Mouse (Mus musculus) intestine, embryonic 14.5 days (tissue): Measurements from ENCODE around the gene Tcp11. TPM values are rescaled to one million over a fixed set of nuclear protein-coding genes. Genes with fewer than 3 reads are reported as not detected.

Experiments
- ATAC-seq: fragments of 200-750 bp; cut with Nextera tagmentation; replicated peaks from 2 replicates; pipeline ENCODE4 v1.8.0; 2017; ENCODE audit warnings: low read depth, moderate number of reproducible peaks, moderate TSS enrichment, moderate library complexity; ENCODE audit not compliant: low FRiP score, low TSS enrichment
- DNase-seq: peaks from one replicate; pipeline ENCODE4 v3.0.0-alpha.2; 2018; ENCODE audit warnings: low spot score
- H3K27ac ChIP-seq: fragments of 300-500 bp; sonication (generic); 2 replicates; pipeline ENCODE4 v1.5.1; 2014; ENCODE audit warnings: low read depth, mild to moderate bottlenecking, control low read depth
- H3K27me3 ChIP-seq: fragments of 300-500 bp; sonication (generic); replicated peaks from 2 replicates; pipeline ENCODE4 v1.6.1; 2014; ENCODE audit warnings: low read length, control low read depth; ENCODE audit not compliant: control insufficient read depth, insufficient read depth
- H3K36me3 ChIP-seq: fragments of 300-500 bp; sonication (generic); 2 replicates; pipeline ENCODE4 v1.6.1; 2014; ENCODE audit warnings: low read length, control low read depth; ENCODE audit not compliant: control insufficient read depth, insufficient read depth
- H3K4me1 ChIP-seq: fragments of 300-500 bp; sonication (generic); replicated peaks from 2 replicates; pipeline ENCODE4 v1.6.1; 2014; ENCODE audit warnings: low read length, control low read depth, mixed read lengths; ENCODE audit not compliant: control insufficient read depth, insufficient read depth
- H3K4me2 ChIP-seq: fragments of 300-500 bp; sonication (generic); 2 replicates; pipeline ENCODE4 v1.6.1; 2014; ENCODE audit warnings: low read length
- H3K4me3 ChIP-seq: fragments of 300-500 bp; sonication (generic); 2 replicates; pipeline ENCODE4 v1.5.1; 2014; ENCODE audit warnings: low read depth, low read length, control low read depth, mixed read lengths
- H3K9ac ChIP-seq: fragments of 300-500 bp; sonication (generic); 2 replicates; pipeline ENCODE4 v1.6.1; 2014; ENCODE audit warnings: mild to moderate bottlenecking, low read length
- H3K9me3 ChIP-seq: fragments of 300-500 bp; sonication (generic); 2 replicates; pipeline ENCODE4 v1.6.1; 2016; ENCODE audit warnings: low read length, control low read depth; ENCODE audit not compliant: control insufficient read depth
- WGBS: fragments of 180-500 bp; shearing (Covaris S2); extraction: QIAGEN DNeasy Blood & Tissue Kit; methylation state at CpG from one replicate; pipeline ENCODE4 v1.1.7; 2014; 5-methylcytosine and 5-hydroxymethylcytosine counted together
- polyA plus RNA-seq: library from polyadenylated mRNA; unstranded; fragments of >200 nt; fragmentation: Nextera tagmentation; extraction: Ambion mirVana; gene quantifications from 2 replicates; pipeline ENCODE4 v1.2.1, GENCODE M21; 2014

Tcp11 gene
- polyA plus RNA-seq: 0.73 and 1.4 TPM in 2 replicates

DNA sequence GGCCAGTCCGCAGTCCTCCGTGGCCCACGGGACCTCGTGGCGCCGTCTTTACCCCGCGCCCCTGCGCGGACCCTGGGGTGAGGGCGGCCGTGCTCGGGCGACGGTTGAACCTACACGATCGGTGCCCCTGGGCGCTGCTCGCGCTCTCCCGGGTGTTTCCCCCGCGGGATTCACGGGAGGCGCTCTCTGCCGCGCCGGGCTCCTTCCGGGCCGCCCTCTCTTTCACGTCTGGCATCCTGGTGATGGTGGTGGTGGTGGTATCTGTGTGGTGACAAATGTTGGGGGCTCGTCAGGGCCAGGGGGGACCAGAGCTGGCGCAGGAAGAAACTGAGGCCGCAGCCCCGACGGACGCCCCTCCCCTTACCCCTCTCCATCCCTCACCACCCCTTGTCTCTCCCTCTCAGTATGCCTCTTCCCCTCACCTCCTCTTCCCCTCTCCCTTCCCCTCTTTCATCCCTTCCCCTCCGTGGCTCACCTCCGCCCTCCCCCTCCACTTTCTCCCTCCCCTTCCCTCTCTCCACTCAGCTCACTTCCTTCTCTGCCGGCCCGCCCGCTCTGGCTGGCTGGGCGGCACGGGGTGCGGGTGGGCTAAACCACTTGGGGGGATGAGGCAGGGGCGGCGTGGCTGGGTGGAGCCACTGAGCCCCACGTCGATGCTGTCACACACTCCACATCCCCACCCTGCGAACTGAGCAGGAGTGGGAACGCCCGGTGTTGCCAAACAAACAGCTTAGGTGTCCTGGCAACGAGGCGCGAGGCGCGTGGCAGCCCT is at the start of gene Tcp11:
Tcp11 (minus strand) TSS at position 595 of the 772 bp plus-strand sequence.
- Histone ChIP-seq H3K9me3 (no peaks in the 10 kb centered on the region), H3K4me3 (peak within 1 kb of the TSS; percentile 52), H3K4me2 (peak within 1 kb of the TSS; percentile 97), H3K36me3 (no peaks in the 10 kb centered on the region), H3K9ac (peak within 1 kb of the TSS; percentile 49), H3K27ac (no peak within 1 kb of the TSS), H3K4me1 (peaks cover 7% of the 10 kb centered on the region; the same call in 1 of the 2 replicates), H3K27me3 (no peaks in the 10 kb centered on the region)
- WGBS: 1% methylated on average over 52 of the region's 57 CpGs
- ATAC-seq: peak; percentile 74
- DNase-seq: peak; percentile 80

DNA sequence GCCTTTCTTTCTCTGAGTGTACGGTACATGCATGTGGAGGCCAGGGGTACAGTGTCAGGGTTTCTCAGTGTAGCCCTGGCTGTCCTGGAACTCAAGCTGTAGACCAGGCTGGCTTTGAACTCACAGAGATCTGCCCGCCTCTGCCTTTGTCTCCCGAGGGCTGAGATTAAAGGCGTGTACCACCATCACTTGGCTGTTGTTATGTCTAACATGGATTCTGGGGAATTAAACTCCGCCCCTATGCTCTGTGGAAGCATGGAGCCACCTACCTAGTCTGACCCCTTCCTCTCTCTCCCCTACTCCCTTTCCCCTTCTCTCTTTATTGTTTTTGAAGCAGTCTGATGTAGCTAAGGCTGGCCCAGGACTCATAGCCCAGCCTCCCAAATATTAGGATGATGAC is 49.4 kb upstream of the Tcp11 start:
- H3K27ac ChIP-seq: no peak overlapping the region
- no peak overlapping the region for H3K4me2 ChIP-seq
- WGBS: 90% methylated on average over 5 of the region's 5 CpGs
- no peak overlapping the region for H3K9ac ChIP-seq
- H3K4me3 ChIP-seq: no peak overlapping the region
- ATAC-seq (no peak), DNase-seq (no peak)
- no peaks in the 10 kb centered on the region for H3K4me1 ChIP-seq
- H3K27me3 ChIP-seq: no peaks in the 10 kb centered on the region
- no peaks in the 10 kb centered on the region for H3K36me3 ChIP-seq
- no peaks in the 10 kb centered on the region for H3K9me3 ChIP-seq

DNA sequence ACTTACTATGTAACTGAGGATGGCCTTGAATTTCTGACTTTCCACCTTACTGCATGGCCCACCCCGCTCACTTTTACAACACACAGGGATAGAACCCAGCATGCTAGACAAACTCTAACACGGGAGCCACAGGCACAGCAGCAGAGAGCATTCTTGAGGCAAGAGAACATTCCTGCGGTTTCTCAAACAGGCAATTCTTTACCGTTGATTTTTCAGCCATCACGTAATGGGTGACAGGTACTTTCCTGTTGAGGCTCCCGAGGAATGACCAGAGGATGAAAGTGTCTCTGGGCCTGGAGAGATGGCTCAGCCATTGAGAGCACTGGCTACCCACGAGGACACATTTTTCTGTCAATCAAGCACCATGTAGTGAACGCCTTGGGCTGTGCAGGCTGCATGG is 43.9 kb upstream of the Tcp11 start:
- no peak for DNase-seq
- no peaks in the 10 kb centered on the region for H3K36me3 ChIP-seq
- H3K4me1 ChIP-seq: no peaks in the 10 kb centered on the region
- H3K9ac ChIP-seq: no peak overlapping the region
- no peak for ATAC-seq
- H3K9me3 ChIP-seq: no peaks in the 10 kb centered on the region
- no peak overlapping the region for H3K27ac ChIP-seq
- H3K4me3 ChIP-seq: no peak overlapping the region
- WGBS: 60% methylated on average over 8 of the region's 8 CpGs
- H3K4me2 ChIP-seq: no peak overlapping the region
- no peaks in the 10 kb centered on the region for H3K27me3 ChIP-seq

DNA sequence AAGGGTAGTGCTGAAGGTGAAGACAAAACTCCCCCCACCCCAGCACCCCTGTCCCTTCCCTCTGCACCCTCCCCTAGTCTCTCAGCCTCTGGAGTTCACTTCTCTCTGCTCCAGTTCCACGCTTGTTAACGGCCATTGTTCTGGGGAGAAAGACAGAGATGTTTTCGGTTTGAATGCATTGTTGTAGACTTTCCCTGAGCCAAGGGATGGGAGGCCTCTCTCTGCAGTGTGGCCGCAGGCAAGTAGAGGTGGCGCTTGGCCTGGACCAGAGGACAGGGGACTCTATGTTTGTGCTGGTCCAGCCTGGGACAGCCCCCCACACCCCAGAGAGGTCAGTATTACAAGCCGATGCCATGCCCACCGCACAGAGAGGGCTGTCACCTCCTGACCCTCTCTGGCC is 43.2 kb upstream of the Tcp11 start:
- Histone ChIP-seq H3K4me3 (no peak overlapping the region), H3K4me1 (no peaks in the 10 kb centered on the region), H3K27me3 (no peaks in the 10 kb centered on the region), H3K9me3 (no peaks in the 10 kb centered on the region), H3K36me3 (no peaks in the 10 kb centered on the region), H3K27ac (no peak overlapping the region), H3K4me2 (no peak overlapping the region), H3K9ac (no peak overlapping the region)
- 54% methylated on average over 7 of the region's 7 CpGs for WGBS
- DNase-seq (no peak), ATAC-seq (no peak)

DNA sequence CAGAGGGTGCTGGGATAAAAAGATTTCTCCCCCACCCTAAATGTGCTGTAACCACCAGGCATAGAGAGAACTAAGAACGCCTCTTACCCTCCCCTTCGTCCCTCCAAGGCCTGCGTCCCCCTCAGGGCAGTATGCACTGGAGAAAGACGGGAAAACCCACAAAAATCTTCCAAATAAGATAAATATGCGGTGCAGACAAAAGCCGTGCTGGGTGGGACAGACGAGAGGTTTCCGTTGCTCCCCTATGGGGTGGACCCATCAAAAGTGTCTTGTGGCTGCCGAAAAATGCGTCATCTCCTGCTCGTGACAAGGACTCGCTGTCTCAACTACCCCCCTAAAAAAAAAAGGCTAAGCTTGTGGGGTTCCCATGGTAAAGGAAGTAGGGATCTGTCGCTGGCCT is 42.5 kb upstream of the Tcp11 start:
- ATAC-seq: no peak
- H3K4me2 ChIP-seq: no peak overlapping the region

DNA sequence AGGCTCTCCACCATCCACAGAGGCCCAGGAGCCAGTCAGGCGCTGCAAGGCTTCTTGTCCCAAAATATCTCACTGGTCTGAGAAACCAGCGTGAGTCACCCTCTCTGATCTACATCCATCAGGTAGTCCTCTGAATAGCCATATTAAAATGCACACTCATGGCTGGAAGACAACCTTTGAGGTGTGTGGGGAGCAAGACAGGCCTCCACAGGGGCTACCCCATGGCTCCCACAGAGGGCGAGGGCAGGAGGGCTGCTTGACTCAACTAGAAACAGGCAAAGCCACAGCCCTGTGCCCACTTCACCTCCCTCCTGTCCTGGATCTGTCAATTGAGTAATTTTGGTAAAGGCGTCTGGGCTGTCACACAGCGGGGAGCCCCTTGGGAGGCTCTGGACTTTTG is 40.0 kb upstream of the Tcp11 start:
- H3K4me3 ChIP-seq: no peak overlapping the region
- no peaks in the 10 kb centered on the region for H3K9me3 ChIP-seq
- H3K9ac ChIP-seq: no peak overlapping the region
- ATAC-seq: no peak
- H3K27ac ChIP-seq: no peak overlapping the region
- H3K4me2 ChIP-seq: no peak overlapping the region
- no peaks in the 10 kb centered on the region for H3K36me3 ChIP-seq
- WGBS: 85% methylated on average over 5 of the region's 5 CpGs
- DNase-seq: no peak
- H3K27me3 ChIP-seq: no peaks in the 10 kb centered on the region
- no peaks in the 10 kb centered on the region for H3K4me1 ChIP-seq

More for the DNA sequence above, 42.5 kb upstream of the Tcp11 start:
- Histone ChIP-seq H3K9ac (no peak overlapping the region), H3K4me1 (no peaks in the 10 kb centered on the region), H3K9me3 (no peaks in the 10 kb centered on the region), H3K27ac (no peak overlapping the region), H3K4me3 (no peak overlapping the region), H3K27me3 (no peaks in the 10 kb centered on the region), H3K36me3 (no peaks in the 10 kb centered on the region)
- WGBS: 73% methylated on average over 13 of the region's 13 CpGs
- no peak for DNase-seq

DNA sequence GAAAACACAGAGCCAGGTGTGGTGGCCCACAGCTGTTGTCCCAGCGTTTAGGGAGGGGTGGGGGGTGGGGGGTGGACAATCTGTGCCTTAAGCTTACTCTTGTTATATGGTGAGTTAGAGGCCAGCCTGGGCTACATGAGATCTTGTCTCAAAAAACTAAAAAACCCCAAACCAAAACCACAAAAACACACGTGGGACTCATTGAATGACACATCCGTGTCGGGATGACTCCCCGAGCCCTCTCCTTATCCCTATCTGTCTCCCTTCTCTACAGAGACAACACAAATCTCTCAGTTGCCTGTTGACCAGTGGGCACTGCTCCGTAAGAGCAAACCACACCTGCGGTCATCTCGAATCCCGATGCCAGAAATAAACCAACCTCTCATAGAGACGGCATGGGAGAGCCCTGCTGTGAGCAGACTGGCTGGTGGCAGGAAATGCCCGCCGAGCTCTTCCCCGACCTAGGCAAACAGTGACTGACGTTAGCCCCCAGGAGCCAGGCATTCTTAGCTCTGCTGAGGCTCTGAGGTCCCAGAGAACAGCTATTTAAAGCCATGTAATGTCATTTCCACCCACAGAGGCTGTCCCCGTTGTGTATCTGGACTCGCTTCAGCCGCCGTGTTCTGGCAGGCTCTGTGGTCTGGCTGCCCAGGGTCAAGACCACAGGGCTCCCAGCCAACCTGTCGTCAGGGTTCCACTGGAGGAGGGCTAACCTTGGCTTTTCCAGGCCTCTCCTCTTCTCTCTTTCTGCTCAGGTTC is 37.2 kb upstream of the Tcp11 start:
- no peak for ATAC-seq

DNA sequence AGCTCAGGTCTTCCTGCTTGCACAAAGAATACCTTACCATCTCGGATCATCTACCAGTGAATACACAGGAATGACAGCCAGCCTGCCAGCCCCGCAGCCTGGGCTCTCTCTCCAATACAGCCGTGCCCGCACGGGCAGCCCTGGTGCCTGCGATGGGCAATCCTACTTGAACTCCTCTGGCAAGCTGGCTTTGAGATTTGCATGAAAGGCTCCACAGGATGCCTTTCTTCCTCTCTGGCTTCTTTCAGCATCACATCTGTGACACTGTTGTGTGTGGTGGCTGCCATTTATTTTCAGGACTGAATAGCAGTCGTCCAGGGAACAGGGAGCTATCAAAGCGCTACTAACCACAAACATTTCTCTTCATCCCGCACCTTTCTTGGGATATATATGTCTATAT is 35.9 kb upstream of the Tcp11 start:
- DNase-seq (no peak), ATAC-seq (no peak)
- no peak overlapping the region for H3K9ac ChIP-seq
- no peaks in the 10 kb centered on the region for H3K27me3 ChIP-seq
- no peaks in the 10 kb centered on the region for H3K4me1 ChIP-seq
- no peak overlapping the region for H3K4me3 ChIP-seq
- WGBS: 87% methylated on average over 9 of the region's 9 CpGs
- no peak overlapping the region for H3K27ac ChIP-seq
- no peak overlapping the region for H3K4me2 ChIP-seq
- H3K36me3 ChIP-seq: no peaks in the 10 kb centered on the region
- no peaks in the 10 kb centered on the region for H3K9me3 ChIP-seq

More for the DNA sequence above, 37.2 kb upstream of the Tcp11 start:
- DNase-seq: no peak
- Histone ChIP-seq H3K9ac (no peak overlapping the region), H3K27me3 (no peaks in the 10 kb centered on the region), H3K27ac (no peak overlapping the region), H3K36me3 (no peaks in the 10 kb centered on the region), H3K4me2 (no peak overlapping the region), H3K4me1 (no peaks in the 10 kb centered on the region), H3K4me3 (no peak overlapping the region), H3K9me3 (no peaks in the 10 kb centered on the region)
- 53% methylated on average over 19 of the region's 19 CpGs for WGBS
